Mouse (Mus musculus) heart, embryonic 11.5 days (tissue): ENCODE data around the gene Vmn2r4. TPM values are rescaled to one million over a fixed set of nuclear protein-coding genes. Genes with fewer than 3 reads are reported as not detected.

ENCODE experiments used
- polyA plus RNA-seq: library from polyadenylated mRNA; unstranded; fragments of >200 nt; fragmentation: Nextera tagmentation; extraction: Ambion mirVana; gene quantifications from 2 replicates; pipeline ENCODE4 v1.2.1, GENCODE M21; 2014

Vmn2r4 gene
- polyA plus RNA-seq, 1 experiment from 2014 or later = not detected

Other genes starting within 250 kb of the Vmn2r4 start
- not detected in 2 replicates for gene Vmn2r3, start 125.7 kb downstream of the Vmn2r4 start, polyA plus RNA-seq
- not detected in 2 replicates for gene Vmn2r5, start 94.5 kb upstream of the Vmn2r4 start, polyA plus RNA-seq
- not detected in 2 replicates for gene Vmn2r6, start 150.5 kb upstream of the Vmn2r4 start, polyA plus RNA-seq